Mouse (Mus musculus) heart, embryonic 14.5 days (tissue): ENCODE measurements around the gene Btbd11. TPM values are rescaled to one million over a fixed set of nuclear protein-coding genes. Genes with fewer than 3 reads are reported as not detected.

Source experiments
- ATAC-seq: fragments of 200-750 bp; cut with Nextera tagmentation; 2 replicates; pipeline ENCODE4 v1.8.0; 2017; ENCODE audit warnings: low read depth, moderate TSS enrichment; ENCODE audit not compliant: insufficient number of reproducible peaks, insufficient read depth, low FRiP score
- H3K27ac ChIP-seq, 2 experiments: fragments of 200-500 bp in 1 of 2; fragments of 300-500 bp in 1 of 2; sonication (generic) in 1 of 2; replicated peaks in 1 of 2; 2 replicates each; pipeline ENCODE4 v1.5.1; 2012 to 2014; ENCODE audit warnings: low read depth in 2 of 2, low read length in 2 of 2, control low read depth in 1 of 2, mild to moderate bottlenecking in 1 of 2, mixed read lengths in 1 of 2; ENCODE audit not compliant: control insufficient read depth in 1 of 2, insufficient read depth in 1 of 2
- H3K27me3 ChIP-seq: fragments of 300-500 bp; sonication (generic); 2 replicates; pipeline ENCODE4 v1.6.1; 2014; ENCODE audit warnings: mild to moderate bottlenecking, low read length, control low read depth; ENCODE audit not compliant: control insufficient read depth, insufficient read depth
- H3K36me3 ChIP-seq: fragments of 300-500 bp; sonication (generic); 2 replicates; pipeline ENCODE4 v1.6.1; 2014; ENCODE audit warnings: mild to moderate bottlenecking, control low read depth, low read length, mixed read lengths; ENCODE audit not compliant: control insufficient read depth, insufficient read depth
- H3K4me1 ChIP-seq, 2 experiments: fragments of 200-500 bp in 1 of 2; fragments of 300-500 bp in 1 of 2; sonication (generic) in 1 of 2; 2 replicates each; pipeline ENCODE4 v1.6.1; 2012 to 2014; ENCODE audit warnings: low read length in 2 of 2, control low read depth in 1 of 2, mixed read lengths in 1 of 2; ENCODE audit not compliant: control insufficient read depth in 2 of 2, insufficient read depth in 2 of 2
- H3K4me2 ChIP-seq: fragments of 300-500 bp; sonication (generic); 2 replicates; pipeline ENCODE4 v1.6.1; 2014; ENCODE audit warnings: mild to moderate bottlenecking, low read length
- H3K4me3 ChIP-seq, 2 experiments: fragments of 200-500 bp in 1 of 2; fragments of 300-500 bp in 1 of 2; sonication (generic) in 1 of 2; 2 replicates each; pipeline ENCODE4 v1.5.1; 2012 to 2014; ENCODE audit warnings: low read length in 2 of 2, mild to moderate bottlenecking in 2 of 2, control low read depth in 1 of 2, low read depth in 1 of 2, moderate library complexity in 1 of 2; ENCODE audit not compliant: control insufficient read depth in 1 of 2, insufficient read depth in 1 of 2
- H3K9ac ChIP-seq: fragments of 300-500 bp; sonication (generic); 2 replicates; pipeline ENCODE4 v1.6.1; 2014; ENCODE audit warnings: mild to moderate bottlenecking, low read length
- H3K9me3 ChIP-seq: fragments of 300-500 bp; sonication (generic); 2 replicates; pipeline ENCODE4 v1.6.1; 2016; ENCODE audit warnings: low read length, control low read depth; ENCODE audit not compliant: control insufficient read depth
- WGBS: fragments of 180-500 bp; shearing (Covaris S2); extraction: QIAGEN DNeasy Blood & Tissue Kit; methylation state at CpG from one replicate; pipeline ENCODE4 v1.1.7; 2014; 5-methylcytosine and 5-hydroxymethylcytosine counted together
- polyA plus RNA-seq: library from polyadenylated mRNA; unstranded; fragments of >200 nt; fragmentation: Nextera tagmentation; extraction: Ambion mirVana; gene quantifications from 2 replicates; pipeline ENCODE4 v1.2.1, GENCODE M21; 2014

The Btbd11 gene
- polyA plus RNA-seq, 1 experiment from 2014 or later = 0.73 TPM

GRCm38 (mm10) chr10:85500573-85501155 is 114.0 kb downstream of the Btbd11 start:
- H3K27ac ChIP-seq = no peak overlapping the region
- ATAC-seq = no peak
- no peak overlapping the region for H3K4me2 ChIP-seq
- H3K36me3 ChIP-seq = no peaks in the 10 kb centered on the region
- H3K27me3 ChIP-seq = no peaks in the 10 kb centered on the region
- no peaks in the 10 kb centered on the region for H3K9me3 ChIP-seq
- WGBS = 68% methylated on average over 9 of the region's 9 CpGs
- H3K4me1 ChIP-seq = no peaks in the 10 kb centered on the region
- no peak overlapping the region for H3K9ac ChIP-seq
- H3K4me3 ChIP-seq = no peak overlapping the region

GRCm38 (mm10) chr10:85501966-85502566 is 115.5 kb downstream of the Btbd11 start:
- ATAC-seq = no peak
- H3K27me3 ChIP-seq = no peaks in the 10 kb centered on the region
- no peaks in the 10 kb centered on the region for H3K4me1 ChIP-seq
- no peak overlapping the region for H3K4me3 ChIP-seq
- H3K36me3 ChIP-seq = no peaks in the 10 kb centered on the region
- H3K9ac ChIP-seq = no peak overlapping the region
- no peak overlapping the region for H3K27ac ChIP-seq
- no peaks in the 10 kb centered on the region for H3K9me3 ChIP-seq
- WGBS = 54% methylated on average over 5 of the region's 5 CpGs
- H3K4me2 ChIP-seq = no peak overlapping the region

- Histone ChIP-seq H3K4me3 (no peak overlapping the region), H3K9me3 (no peaks in the 10 kb centered on the region), H3K27me3 (no peaks in the 10 kb centered on the region), H3K4me2 (no peak overlapping the region), H3K9ac (no peak overlapping the region), H3K36me3 (no peaks in the 10 kb centered on the region), H3K27ac (no peak overlapping the region), H3K4me1 (no peaks in the 10 kb centered on the region)
- no peak for ATAC-seq
- WGBS = 74% methylated on average over 9 of the region's 9 CpGs
These were observed 116.0 kb downstream of the Btbd11 start for GRCm38 (mm10) chr10:85502656-85503055.

GRCm38 (mm10) chr10:85503453-85503852 is 116.8 kb downstream of the Btbd11 start:
- Histone ChIP-seq H3K9ac (no peak overlapping the region), H3K4me3 (no peak overlapping the region), H3K27ac (no peak overlapping the region), H3K9me3 (no peaks in the 10 kb centered on the region), H3K36me3 (no peaks in the 10 kb centered on the region), H3K27me3 (no peaks in the 10 kb centered on the region), H3K4me2 (no peak overlapping the region), H3K4me1 (no peaks in the 10 kb centered on the region)
- ATAC-seq = no peak
- 82% methylated on average over 7 of the region's 7 CpGs for WGBS

GRCm38 (mm10) chr10:85507270-85508050 is 120.8 kb downstream of the Btbd11 start:
- H3K4me3 ChIP-seq = no peak overlapping the region
- H3K27me3 ChIP-seq = no peaks in the 10 kb centered on the region
- H3K9me3 ChIP-seq = no peaks in the 10 kb centered on the region
- H3K36me3 ChIP-seq = no peaks in the 10 kb centered on the region
- no peaks in the 10 kb centered on the region for H3K4me1 ChIP-seq
- H3K9ac ChIP-seq = no peak overlapping the region
- ATAC-seq = no peak
- H3K4me2 ChIP-seq = no peak overlapping the region
- 79% methylated on average over 7 of the region's 7 CpGs for WGBS
- H3K27ac ChIP-seq = no peak overlapping the region

- H3K9me3 ChIP-seq = no peaks in the 10 kb centered on the region
- H3K36me3 ChIP-seq = no peaks in the 10 kb centered on the region
- no peak for ATAC-seq
- H3K4me3 ChIP-seq = no peak overlapping the region
- no peaks in the 10 kb centered on the region for H3K27me3 ChIP-seq
- H3K9ac ChIP-seq = no peak overlapping the region
- H3K4me2 ChIP-seq = no peak overlapping the region
- H3K4me1 ChIP-seq = no peaks in the 10 kb centered on the region
- WGBS = 63% methylated on average over 5 of the region's 5 CpGs
- H3K27ac ChIP-seq = no peak overlapping the region
These were observed 121.7 kb downstream of the Btbd11 start for GRCm38 (mm10) chr10:85508193-85508794.

- H3K4me1 ChIP-seq = no peaks in the 10 kb centered on the region
- ATAC-seq = no peak
- no peak overlapping the region for H3K4me3 ChIP-seq
- no peak overlapping the region for H3K27ac ChIP-seq
- WGBS = 87% methylated on average over 1 of the region's 1 CpGs
- H3K9me3 ChIP-seq = no peaks in the 10 kb centered on the region
- no peak overlapping the region for H3K4me2 ChIP-seq
- H3K36me3 ChIP-seq = no peaks in the 10 kb centered on the region
- no peaks in the 10 kb centered on the region for H3K27me3 ChIP-seq
- no peak overlapping the region for H3K9ac ChIP-seq
These were observed 122.4 kb downstream of the Btbd11 start for GRCm38 (mm10) chr10:85509000-85509399.
